Mouse (Mus musculus) lung, postnatal 0 days (tissue): ENCODE results near the gene Mrps18b. TPM values are rescaled to one million over a fixed set of nuclear protein-coding genes. Genes with fewer than 3 reads are reported as not detected.
A peak's percentile ranks its signal among the peaks of the same experiment; 100 is the strongest.

Experiments used
- ATAC-seq: fragments of 200-750 bp; cut with Nextera tagmentation; 2 replicates; pipeline ENCODE4 v1.8.0; 2017; ENCODE audit warnings: moderate library complexity
- DNase-seq: peaks from one replicate; pipeline ENCODE4 v3.0.0-alpha.2; 2016; ENCODE audit warnings: low spot score
- H3K27ac ChIP-seq: fragments of 300-500 bp; sonication (generic); 2 replicates; pipeline ENCODE4 v1.5.1; 2014; ENCODE audit warnings: antibody characterized with exemption, mild to moderate bottlenecking, low read length, mixed read lengths
- H3K27me3 ChIP-seq: fragments of 300-500 bp; sonication (generic); replicated peaks from 2 replicates; pipeline ENCODE4 v1.6.1; 2014; ENCODE audit warnings: low read length, mixed read lengths; ENCODE audit not compliant: insufficient read depth
- H3K36me3 ChIP-seq: fragments of 300-500 bp; sonication (generic); 2 replicates; pipeline ENCODE4 v1.6.1; 2014; ENCODE audit warnings: low read length, mixed read lengths; ENCODE audit not compliant: insufficient read depth
- H3K4me1 ChIP-seq: fragments of 300-500 bp; sonication (generic); 2 replicates; pipeline ENCODE4 v1.6.1; 2014; ENCODE audit warnings: antibody characterized with exemption, low read depth, low read length, mixed read lengths; ENCODE audit not compliant: insufficient read depth
- H3K4me2 ChIP-seq: fragments of 300-500 bp; sonication (generic); replicated peaks from 2 replicates; pipeline ENCODE4 v1.6.1; 2014; ENCODE audit warnings: low read depth, mild to moderate bottlenecking, low read length, moderate library complexity, mixed read lengths
- H3K4me3 ChIP-seq: fragments of 300-500 bp; sonication (generic); 2 replicates; pipeline ENCODE4 v1.5.1; 2014; ENCODE audit warnings: low read depth, low read length
- H3K9ac ChIP-seq: fragments of 300-500 bp; sonication (generic); replicated peaks from 2 replicates; pipeline ENCODE4 v1.6.1; 2014; ENCODE audit warnings: low read depth, mild to moderate bottlenecking
- H3K9me3 ChIP-seq: fragments of 300-500 bp; sonication (generic); 2 replicates; pipeline ENCODE4 v1.6.1; 2016; ENCODE audit warnings: low read length, mixed read lengths
- CTCF ChIP-seq: IDR thresholded peaks from 2 replicates; pipeline ENCODE4 v1.5.1; 2016; ENCODE audit warnings: antibody characterized with exemption, mild to moderate bottlenecking
- EP300 ChIP-seq: IDR thresholded peaks from 2 replicates; pipeline ENCODE4 v1.6.1; 2016; ENCODE audit warnings: antibody characterized with exemption, mild to moderate bottlenecking, control low read depth
- WGBS: fragments of 180-500 bp; shearing (Covaris S2); extraction: QIAGEN DNeasy Blood & Tissue Kit; methylation state at CpG from one replicate; pipeline ENCODE4 v1.1.7; 2014; 5-methylcytosine and 5-hydroxymethylcytosine counted together
- microRNA counts: library from miRNA; unstranded; fragments of <30 nt; microRNA quantifications from one replicate; lab custom pipeline; 2015
- microRNA-seq: library from miRNA; unstranded; fragments of <30 nt; microRNA quantifications from one replicate; pipeline ENCODE4, GENCODE M21; 2016
- polyA plus RNA-seq: library from polyadenylated mRNA; unstranded; fragments of >200 nt; fragmentation: Nextera tagmentation; extraction: Ambion mirVana; gene quantifications from 2 replicates; pipeline ENCODE4 v1.2.1, GENCODE M21; 2015

Mrps18b gene
- polyA plus RNA-seq, 1 experiment from 2014 or later, result 44.8 TPM

- peak overlapping the region; percentile 74 for H3K4me3 ChIP-seq
- ATAC-seq, result peak; percentile 34
- H3K9me3 ChIP-seq, result no peaks in the 10 kb centered on the region
- peaks cover 9% of the 10 kb centered on the region; the same call in 1 of the 2 replicates for H3K4me1 ChIP-seq
- no peak for TF ChIP-seq EP300
- TF ChIP-seq CTCF, result no peak
- peak overlapping the region; percentile 87 for H3K27ac ChIP-seq
- H3K27me3 ChIP-seq, result no peaks in the 10 kb centered on the region
- no peak for DNase-seq
- peak overlapping the region; percentile 50; the same call in 1 of the 2 replicates for H3K9ac ChIP-seq
- WGBS, result 4% methylated on average over 12 of the region's 12 CpGs
- peak overlapping the region; percentile 62 for H3K4me2 ChIP-seq
- no peaks in the 10 kb centered on the region for H3K36me3 ChIP-seq
Observed at GRCm38 (mm10) chr17:35860831-35861197, 55.4 kb downstream of the Mrps18b start.

MicroRNAs encoded within 50 kb of the gene (microRNA counts, 519-probe panel; counts per million panel counts)
- microRNA mmu-miR-1894-3p (lab: Ali Mortazavi, UCI) (not detected), microRNA mmu-miR-1894-5p (lab: Ali Mortazavi, UCI) (not detected), microRNA mmu-miR-877 (lab: Ali Mortazavi, UCI) (not detected)

Small RNA genes lying within 50 kb of the gene (microRNA-seq; reads per million reads assigned to microRNA genes)
- 2.2 reads per million for gene Gm28033
- not detected for gene Mir1894
- gene Mir877, result 26.7 reads per million, percentile 32 among the genes with 10 or more reads in this experiment

Other genes starting within 250 kb of the Mrps18b start
- gene Vars2, start 248.8 kb downstream of the Mrps18b start, polyA plus RNA-seq, result 11.4 and 15.2 TPM in 2 replicates
- 19.2 and 21.4 TPM in 2 replicates for gene Gtf2h4, start 242.7 kb downstream of the Mrps18b start, polyA plus RNA-seq
- gene Ddr1, start 211.8 kb downstream of the Mrps18b start, polyA plus RNA-seq, result 64.2 and 79.3 TPM in 2 replicates
- 205 and 234 TPM in 2 replicates for gene Ier3, start 94.7 kb downstream of the Mrps18b start, polyA plus RNA-seq
- gene Flot1, start 93.2 kb downstream of the Mrps18b start, polyA plus RNA-seq, result 106 and 117 TPM in 2 replicates
- gene Tubb5, start 78.1 kb downstream of the Mrps18b start, polyA plus RNA-seq, result 292 and 298 TPM in 2 replicates
- 2.8 and 3.1 TPM in 2 replicates for gene Mdc1, start 74.9 kb downstream of the Mrps18b start, polyA plus RNA-seq
- gene Nrm, start 55.1 kb downstream of the Mrps18b start, polyA plus RNA-seq, result 21.4 and 22.9 TPM in 2 replicates
- gene Ppp1r18, start 50.8 kb downstream of the Mrps18b start, polyA plus RNA-seq, result 23.4 and 25.4 TPM in 2 replicates
- 22.3 and 25.8 TPM in 2 replicates for gene Dhx16, start 36.6 kb downstream of the Mrps18b start, polyA plus RNA-seq
- gene 2310061I04Rik, start 19.0 kb downstream of the Mrps18b start, polyA plus RNA-seq, result 15.9 and 18.5 TPM in 2 replicates
- gene Atat1, start 6.3 kb downstream of the Mrps18b start, polyA plus RNA-seq, result 19.3 and 24.6 TPM in 2 replicates
- 21.4 and 23.5 TPM in 2 replicates for gene Ppp1r10, start within 50 bp of the Mrps18b start, polyA plus RNA-seq
- gene Abcf1, start 53.4 kb upstream of the Mrps18b start, polyA plus RNA-seq, result 61.2 and 67.8 TPM in 2 replicates
- 29.6 and 32.1 TPM in 2 replicates for gene Gnl1, start 63.5 kb upstream of the Mrps18b start, polyA plus RNA-seq
- gene Prr3, start 63.8 kb upstream of the Mrps18b start, polyA plus RNA-seq, result 12.6 and 12.9 TPM in 2 replicates
- gene H2-T24, start 104.2 kb upstream of the Mrps18b start, polyA plus RNA-seq, result 2.7 and 3.7 TPM in 2 replicates
- 50.4 and 53.1 TPM in 2 replicates for gene H2-T23, start 116.5 kb upstream of the Mrps18b start, polyA plus RNA-seq
- 23.9 and 24.4 TPM in 2 replicates for gene H2-T22, start 126.4 kb upstream of the Mrps18b start, polyA plus RNA-seq
- not detected in 2 replicates for gene Gm6034, start 126.6 kb upstream of the Mrps18b start, polyA plus RNA-seq
- not detected in 2 replicates for gene Gm11127, start 142.0 kb upstream of the Mrps18b start, polyA plus RNA-seq
- not detected in 2 replicates for gene Gm19684, start 205.3 kb upstream of the Mrps18b start, polyA plus RNA-seq
- gene Gm7030, start 213.0 kb upstream of the Mrps18b start, polyA plus RNA-seq, result not detected in 2 replicates